Mouse (Mus musculus): ENCODE measurements around the gene Stx18. TPM values are rescaled to one million over a fixed set of nuclear protein-coding genes. Genes with fewer than 3 reads are reported as not detected.
A peak's percentile ranks its signal among the peaks of the same experiment; 100 is the strongest.

Gene Stx18
- total and polyA plus RNA-seq, 3 experiments, result 26.3 to 35.8 (median 29.4) TPM

DNA sequence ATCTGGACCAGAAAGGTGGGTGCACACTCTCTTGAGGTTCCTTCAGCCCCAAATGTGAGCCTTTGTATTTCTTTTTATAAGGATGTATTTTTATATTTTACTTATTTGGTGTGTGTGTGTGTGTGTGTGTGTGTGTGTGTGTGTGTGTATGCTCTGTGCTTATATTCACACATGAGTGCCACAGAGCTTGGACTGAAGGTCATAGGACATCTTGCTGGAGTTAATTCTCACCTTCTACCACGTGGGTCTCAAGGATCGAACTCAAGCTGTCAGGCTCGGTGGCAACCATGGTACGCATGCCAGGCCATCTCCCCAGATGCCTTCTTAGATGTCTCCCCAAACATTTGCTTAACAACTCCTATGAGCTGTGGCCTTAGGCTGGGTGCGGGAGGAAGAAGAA is 33.8 kb upstream of the Stx18 start:
- dilution Hi-C loops (cut with MboI; ENCODE audit: extremely low pct_ligation_motif_present, extremely low pct_unique_long_range_greater_than_20kb, low sequenced_read_pairs), result no loop called here
- TF ChIP-seq KAT2A (IDR thresholded peaks at IDR 0.05; ENCODE audit: insufficient replicate concordance, low read length), result no peak
- TF ChIP-seq POLR2AphosphoS2 (IDR thresholded peaks at IDR 0.05; ENCODE audit: low read depth, low read length), result no peak
- TF ChIP-seq RCOR1 (conservative IDR thresholded peaks at IDR 0.05; ENCODE audit: low read depth, low read length), result no peak
- TF ChIP-seq CTCF (conservative IDR thresholded peaks at IDR 0.05 in 1 of 2, IDR thresholded peaks at IDR 0.05 in 1 of 2; ENCODE audit: low read depth in 2 of 2, low read length in 2 of 2), result no peak
- no peak for TF ChIP-seq ZMIZ1 (IDR thresholded peaks at IDR 0.05; ENCODE audit: low read depth, low read length)
- no peak for TF ChIP-seq TCF12 (IDR thresholded peaks at IDR 0.05; ENCODE audit: low read depth, low read length)
- no peak for TF ChIP-seq SMC3 (IDR thresholded peaks at IDR 0.05; ENCODE audit: low read depth, low read length)
- no peak for TF ChIP-seq POLR2A (IDR thresholded peaks at IDR 0.05; ENCODE audit: low read depth, low read length)
- no peak for TF ChIP-seq HCFC1 (IDR thresholded peaks at IDR 0.05; ENCODE audit: low read depth, low read length)
- TF ChIP-seq MAFK (IDR thresholded peaks at IDR 0.05; ENCODE audit: insufficient replicate concordance, low read length), result no peak
- TF ChIP-seq NELFE (IDR thresholded peaks at IDR 0.05; ENCODE audit: low read depth, low read length), result no peak
- TF ChIP-seq PAX5 (IDR thresholded peaks at IDR 0.05; ENCODE audit: low read length), result no peak
- TF ChIP-seq RAD21 (IDR thresholded peaks at IDR 0.05; ENCODE audit: low read depth, low read length), result no peak
- no peak for TF ChIP-seq MAZ (IDR thresholded peaks at IDR 0.05; ENCODE audit: low read depth, low read length)
- TF ChIP-seq ETS1 (conservative IDR thresholded peaks at IDR 0.05; ENCODE audit: low read depth, low read length), result no peak
- Histone ChIP-seq H3K9ac (ENCODE audit: insufficient read depth, low read depth) (no peak overlapping the region), H3K4me3 (replicated peaks in 1 of 3; ENCODE audit: low read depth in 2 of 3, low read length in 2 of 3, poor library complexity in 1 of 3) (no peak overlapping the region), H3K9me3 (replicated peaks; ENCODE audit: low read length) (no peaks in the 10 kb centered on the region), H3K36me3 (replicated peaks in 1 of 2; ENCODE audit: control insufficient read depth in 1 of 2, insufficient read depth in 1 of 2, low read length in 1 of 2) (no peaks in the 10 kb centered on the region), H3K4me2 (ENCODE audit: insufficient read depth, low read depth, poor library complexity, severe bottlenecking) (no peak overlapping the region), H3K27me3 (replicated peaks) (peaks cover 39% of the 10 kb centered on the region), H3K27ac (ENCODE audit: insufficient read depth, low read depth) (no peak overlapping the region), H3K4me1 (ENCODE audit: control insufficient read depth in 1 of 2, insufficient read depth in 2 of 2) (peaks cover 3 to 8% of the 10 kb centered on the region in 2 experiments), H3K79me2 (replicated peaks; ENCODE audit: control insufficient read depth, extremely low read depth, insufficient read depth, poor library complexity, severe bottlenecking) (no peaks in the 10 kb centered on the region)
- DNase-seq (ENCODE audit: extremely low read depth), result no peak
- in situ Hi-C loops (cut with MboI; ENCODE audit: low pct_ligation_motif_present, low pct_unique_long_range_greater_than_20kb, low sequenced_read_pairs), result no loop called here

DNA sequence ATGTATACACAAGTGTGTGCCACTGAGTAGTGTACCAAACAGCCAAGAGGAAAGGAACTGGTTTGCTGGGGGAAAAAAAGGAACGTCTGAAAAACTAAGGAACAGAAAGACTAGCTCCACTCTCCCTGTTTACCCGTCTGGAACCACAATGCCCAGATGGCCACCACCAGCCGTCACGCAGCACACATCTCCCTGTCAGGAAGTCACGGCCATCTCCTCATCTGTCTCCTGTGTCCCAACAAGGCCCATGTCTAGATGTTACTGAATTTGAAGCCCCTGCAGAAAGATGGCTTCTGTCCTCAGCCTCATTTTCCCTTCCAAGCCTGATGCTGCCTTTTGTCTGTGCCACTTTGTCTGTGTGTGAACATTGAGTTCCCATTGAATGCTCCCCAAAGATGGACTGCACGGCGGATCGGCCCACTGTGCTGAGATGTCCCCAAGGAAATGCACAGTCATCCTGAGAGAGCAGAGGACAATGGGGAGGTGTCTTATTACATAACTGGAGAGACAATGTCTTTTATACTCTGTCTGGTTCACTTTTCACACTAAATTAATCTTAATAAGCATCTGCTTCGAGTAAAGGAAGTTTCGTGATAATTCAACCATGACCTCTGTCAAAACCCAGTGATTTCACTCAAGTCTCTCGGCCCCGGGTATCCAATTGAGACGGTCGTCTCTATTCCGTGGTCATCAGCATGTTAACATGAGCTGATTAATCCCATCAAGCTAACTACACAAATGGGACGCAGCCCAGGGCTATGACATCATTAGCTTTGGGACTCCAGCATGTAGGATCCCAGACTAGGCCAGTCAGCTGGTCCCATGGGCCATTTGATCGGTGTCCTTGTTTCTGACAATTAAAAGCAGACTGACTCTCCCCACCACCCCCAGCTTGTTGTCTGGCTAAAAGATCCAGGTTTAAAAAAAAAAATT is 31.9 kb upstream of the Stx18 start:
- Histone ChIP-seq H3K79me2 (replicated peaks; ENCODE audit: control insufficient read depth, extremely low read depth, insufficient read depth, poor library complexity, severe bottlenecking) (no peaks in the 10 kb centered on the region), H3K27ac (ENCODE audit: insufficient read depth, low read depth) (no peak overlapping the region), H3K4me2 (ENCODE audit: insufficient read depth, low read depth, poor library complexity, severe bottlenecking) (no peak overlapping the region; the same call in 1 of the 2 replicates), H3K4me3 (replicated peaks in 1 of 3; ENCODE audit: low read depth in 2 of 3, low read length in 2 of 3, poor library complexity in 1 of 3) (no peak overlapping the region), H3K36me3 (replicated peaks in 1 of 2; ENCODE audit: control insufficient read depth in 1 of 2, insufficient read depth in 1 of 2, low read length in 1 of 2) (no peaks in the 10 kb centered on the region), H3K27me3 (replicated peaks) (peaks cover 28% of the 10 kb centered on the region), H3K4me1 (ENCODE audit: control insufficient read depth in 1 of 2, insufficient read depth in 2 of 2) (peaks cover 3 to 8% of the 10 kb centered on the region in 2 experiments), H3K9ac (ENCODE audit: insufficient read depth, low read depth) (no peak overlapping the region), H3K9me3 (replicated peaks; ENCODE audit: low read length) (no peaks in the 10 kb centered on the region)
- no peak for DNase-seq (ENCODE audit: extremely low read depth)
- dilution Hi-C loops (cut with MboI; ENCODE audit: extremely low pct_ligation_motif_present, extremely low pct_unique_long_range_greater_than_20kb, low sequenced_read_pairs) (no loop called here), in situ Hi-C loops (cut with MboI; ENCODE audit: low pct_ligation_motif_present, low pct_unique_long_range_greater_than_20kb, low sequenced_read_pairs) (no loop called here)
- TF ChIP-seq ETS1 (conservative IDR thresholded peaks at IDR 0.05; ENCODE audit: low read depth, low read length) (no peak), NELFE (IDR thresholded peaks at IDR 0.05; ENCODE audit: low read depth, low read length) (no peak), IRF4 (IDR thresholded peaks at IDR 0.05; ENCODE audit: low read depth, low read length) (peak; percentile 55), ZNF384 (IDR thresholded peaks at IDR 0.05; ENCODE audit: low read depth, low read length) (no peak), EP300 (IDR thresholded peaks at IDR 0.05; ENCODE audit: low read length) (0 out of 2 replicates have a peak, but pooled peaks have one; percentile 33), GABPA (IDR thresholded peaks at IDR 0.05; ENCODE audit: insufficient replicate concordance, low read depth, low read length) (no peak), POLR2AphosphoS2 (IDR thresholded peaks at IDR 0.05; ENCODE audit: low read depth, low read length) (no peak)

Data from CH12.LX (cell line).